Mouse (Mus musculus) CD4-positive, CD25-positive, alpha-beta regulatory T cell, adult 4 months (primary cell): ENCODE data around the gene Plekhj1. TPM values are rescaled to one million over a fixed set of nuclear protein-coding genes. Genes with fewer than 3 reads are reported as not detected.

Experiments
- ATAC-seq: one replicate; pipeline ENCODE4 v1.8.0; 2017
- polyA plus RNA-seq, 2 experiments: library from polyadenylated mRNA; unstranded; fragments of 100-300 nt; shearing (Covaris generic); gene quantifications; one replicate each; pipeline ENCODE4 v1.2.1; 2017

The Plekhj1 gene
- polyA plus RNA-seq, 2 experiments from 2014 or later, result 106 to 120 TPM

- no peak for ATAC-seq
These were observed 5.9 kb upstream of the Plekhj1 start for GRCm38 (mm10) chr10:80804340-80804739.

- no peak for ATAC-seq
These were observed 4.6 kb upstream of the Plekhj1 start for GRCm38 (mm10) chr10:80802996-80803395.

DNA sequence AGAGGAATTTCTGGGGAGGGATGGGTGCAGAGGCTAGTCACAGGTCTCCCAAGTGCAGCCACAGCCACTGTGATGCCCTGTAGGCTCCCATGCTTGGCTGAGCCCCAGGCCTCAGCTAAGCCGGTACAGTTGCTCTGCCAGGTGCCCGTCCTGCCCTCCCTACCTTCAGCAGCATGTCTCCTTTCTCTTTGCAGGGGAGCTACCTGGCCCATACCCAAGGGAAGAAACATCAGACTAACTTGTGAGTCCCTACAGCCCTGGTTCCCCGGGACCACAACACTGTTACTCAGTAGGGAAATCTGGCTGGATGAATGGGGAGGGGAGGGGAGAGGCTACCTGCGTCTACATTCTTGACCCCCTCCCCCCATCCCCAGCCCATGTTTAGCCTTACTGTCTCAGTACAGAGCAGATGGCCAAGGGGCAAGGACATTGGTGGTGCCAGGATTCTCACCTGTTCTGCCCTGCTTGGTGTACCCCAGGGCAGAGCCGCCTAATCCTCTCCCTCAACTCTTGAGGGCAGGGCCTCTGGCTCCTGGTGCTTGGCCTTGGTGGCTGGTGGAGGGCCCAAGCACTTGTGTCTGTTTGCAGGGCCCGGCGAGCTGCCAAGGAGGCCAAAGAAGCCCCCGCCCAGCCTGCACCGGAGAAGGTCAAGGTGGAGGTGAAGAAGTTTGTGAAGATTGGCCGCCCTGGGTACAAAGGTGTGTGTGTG, 3.9 kb upstream of the Plekhj1 start:
- no peak for ATAC-seq

- no peak for ATAC-seq
These were observed 692 bp upstream of the Plekhj1 start for GRCm38 (mm10) chr10:80799070-80799566.

- ATAC-seq, result no peak
These were observed 958 bp downstream of the Plekhj1 start for GRCm38 (mm10) chr10:80797186-80798149.

GRCm38 (mm10) chr10:80796307-80796848, 2.0 kb downstream of the Plekhj1 start:
- no peak for ATAC-seq

DNA sequence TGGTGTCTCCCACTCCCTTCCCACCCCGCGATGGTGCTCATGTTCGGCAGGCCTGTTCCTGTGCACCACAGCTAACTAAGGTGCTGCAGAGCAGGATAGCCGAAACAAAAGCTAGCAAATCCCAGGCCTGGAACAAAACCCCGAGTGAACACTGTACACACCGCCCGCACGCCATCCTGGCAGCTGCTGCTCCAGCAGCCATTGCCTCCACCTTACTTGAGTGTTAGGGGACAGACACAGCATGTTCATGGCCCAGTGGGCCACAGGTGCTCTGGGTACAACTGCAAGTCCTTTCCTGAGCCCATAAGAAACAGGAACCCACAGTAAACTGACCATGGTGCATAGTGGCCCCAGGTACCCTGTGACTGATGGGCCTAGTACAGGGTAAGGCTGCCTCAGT, 3.7 kb downstream of the Plekhj1 start:
- no peak for ATAC-seq

DNA sequence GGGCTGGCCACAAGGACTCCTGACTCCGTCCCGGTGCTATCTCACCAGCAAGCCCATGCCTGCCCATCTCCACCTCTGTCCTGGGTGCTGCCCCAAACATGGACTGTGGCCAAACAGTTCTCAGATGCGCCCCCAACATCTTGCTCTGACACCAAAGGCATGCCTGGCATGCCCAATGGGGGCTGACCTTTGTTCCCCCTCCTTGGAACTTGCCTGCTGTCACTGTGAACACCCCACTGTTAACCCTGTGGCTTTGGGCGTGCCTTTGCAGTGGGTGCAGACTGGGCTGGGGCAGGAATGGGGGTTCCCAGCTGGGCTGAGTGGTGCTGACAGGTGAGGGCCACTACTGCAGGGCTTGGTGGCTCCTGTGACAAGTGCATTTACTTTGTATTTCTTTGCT, 4.6 kb downstream of the Plekhj1 start:
- no peak for ATAC-seq

GRCm38 (mm10) chr10:80793033-80793784, 5.2 kb downstream of the Plekhj1 start:
- no peak for ATAC-seq

DNA sequence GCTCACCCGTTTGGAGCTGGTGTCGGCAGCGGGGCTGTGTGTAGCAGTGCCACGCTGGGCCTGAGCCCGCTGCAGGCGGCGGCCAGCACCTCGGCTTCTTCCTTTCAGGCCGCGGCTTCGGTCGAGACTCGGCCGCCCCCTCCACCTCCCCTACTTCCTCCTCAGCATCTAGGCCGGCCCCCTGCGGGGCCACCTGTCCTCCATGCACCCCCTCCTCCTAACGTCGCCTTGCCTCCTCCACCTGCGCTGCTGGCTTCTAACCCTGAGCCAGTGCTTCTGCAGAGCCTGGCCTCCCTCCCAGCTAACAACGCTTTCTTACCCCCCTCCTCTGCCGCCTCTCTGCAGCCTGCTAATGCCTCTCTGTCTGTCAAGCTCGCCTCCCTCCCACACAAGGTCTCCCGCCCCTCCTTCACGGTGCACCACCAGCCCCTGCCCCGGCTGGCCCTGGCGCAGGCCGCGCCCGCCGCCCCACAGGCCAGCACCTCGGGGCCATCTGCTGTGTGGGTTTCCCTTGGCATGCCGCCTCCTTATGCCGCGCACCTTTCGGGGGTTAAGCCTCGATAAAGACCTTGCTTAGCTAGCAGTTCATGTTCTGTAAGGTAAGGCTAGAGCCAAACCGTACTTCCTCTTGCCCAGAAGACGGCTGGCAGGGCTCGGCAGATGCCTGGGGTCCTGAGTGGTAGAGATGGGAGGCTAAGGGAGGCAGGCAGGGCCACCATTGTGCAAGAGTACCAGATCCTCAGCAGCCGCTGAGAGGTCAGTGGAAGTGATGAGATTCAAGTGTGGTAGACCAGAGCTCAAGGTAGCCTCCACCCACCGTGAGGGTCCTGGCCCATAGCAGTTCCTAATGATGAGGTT, 6.0 kb downstream of the Plekhj1 start:
- peak; percentile 38 for ATAC-seq

- ATAC-seq, result no peak
These were observed 6.8 kb downstream of the Plekhj1 start for GRCm38 (mm10) chr10:80791476-80792174.

DNA sequence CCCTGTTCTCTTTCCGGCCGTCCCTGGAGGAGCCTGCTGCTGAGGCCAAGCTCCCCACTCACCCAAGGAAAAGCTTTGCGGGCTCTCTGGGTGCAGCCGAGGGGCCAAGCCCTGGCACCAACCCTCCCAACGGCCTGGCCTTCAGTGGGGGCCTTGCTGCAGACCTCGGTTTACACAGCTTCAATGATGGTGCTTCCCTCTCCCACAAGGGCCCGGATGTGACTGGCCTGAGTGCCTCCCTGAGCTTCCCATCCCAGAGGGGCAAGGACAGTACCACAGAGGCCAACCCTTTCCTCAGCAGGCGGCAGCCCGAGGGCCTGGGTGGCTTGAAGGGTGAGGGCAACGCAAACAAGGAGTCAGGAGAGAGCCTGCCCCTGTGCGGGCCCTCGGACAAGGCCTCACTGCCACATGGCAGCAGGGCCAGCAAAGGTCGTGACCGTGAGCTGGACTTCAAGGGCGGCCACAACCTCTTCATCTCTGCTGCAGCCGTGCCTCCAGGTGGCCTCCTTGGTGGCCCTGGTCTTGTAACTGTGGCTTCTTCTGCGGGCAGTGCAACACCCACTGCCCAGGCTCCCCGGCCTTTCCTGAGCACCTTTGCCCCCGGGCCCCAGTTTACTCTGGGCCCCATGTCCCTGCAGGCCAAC, 7.5 kb downstream of the Plekhj1 start:
- ATAC-seq, result no peak

GRCm38 (mm10) chr10:80787517-80787916, 10.9 kb downstream of the Plekhj1 start:
- ATAC-seq, result no peak

GRCm38 (mm10) chr10:80785963-80786362, 12.5 kb downstream of the Plekhj1 start:
- ATAC-seq, result no peak

GRCm38 (mm10) chr10:80784871-80785270, 13.6 kb downstream of the Plekhj1 start:
- ATAC-seq, result no peak

DNA sequence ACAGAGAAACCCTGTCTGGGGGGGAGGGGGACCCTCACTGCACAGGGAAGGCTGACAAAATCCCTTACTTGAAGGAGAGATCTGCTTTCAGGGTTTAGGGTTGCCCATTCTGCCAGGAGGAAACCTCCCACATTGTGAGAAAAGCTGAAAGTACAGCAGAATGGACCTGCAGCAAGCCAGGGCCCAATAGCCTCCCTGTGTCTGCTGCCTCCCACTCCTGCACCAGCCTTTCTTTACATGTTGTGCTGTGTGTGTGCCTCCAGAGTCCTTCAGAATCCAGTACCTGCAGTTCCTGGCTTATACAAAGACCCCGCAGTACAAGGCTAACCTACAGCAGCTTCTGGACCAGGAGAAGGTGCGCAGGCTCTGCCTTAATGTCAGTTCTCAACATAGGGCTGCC, 14.1 kb downstream of the Plekhj1 start:
- ATAC-seq, result no peak

DNA sequence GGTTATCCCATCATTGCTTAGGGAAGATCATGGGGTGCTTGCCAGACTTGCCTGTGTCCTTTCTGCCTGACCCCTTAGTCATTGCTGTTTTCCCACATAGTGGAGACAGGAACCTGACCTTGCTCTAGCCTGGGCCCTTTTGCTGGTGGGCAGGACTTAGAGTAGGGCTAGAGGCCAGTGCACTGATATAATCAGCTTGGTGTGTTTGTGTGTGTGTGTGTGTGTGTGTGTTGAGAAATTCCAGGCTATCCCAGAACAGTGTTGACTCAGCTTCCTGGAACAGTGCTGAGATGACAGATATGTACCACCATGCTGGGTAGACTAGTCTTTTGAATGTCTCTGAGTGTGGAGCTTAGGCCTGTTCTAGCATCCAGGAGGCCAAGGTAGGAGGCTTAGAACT, 18.9 kb downstream of the Plekhj1 start:
- no peak for ATAC-seq

DNA sequence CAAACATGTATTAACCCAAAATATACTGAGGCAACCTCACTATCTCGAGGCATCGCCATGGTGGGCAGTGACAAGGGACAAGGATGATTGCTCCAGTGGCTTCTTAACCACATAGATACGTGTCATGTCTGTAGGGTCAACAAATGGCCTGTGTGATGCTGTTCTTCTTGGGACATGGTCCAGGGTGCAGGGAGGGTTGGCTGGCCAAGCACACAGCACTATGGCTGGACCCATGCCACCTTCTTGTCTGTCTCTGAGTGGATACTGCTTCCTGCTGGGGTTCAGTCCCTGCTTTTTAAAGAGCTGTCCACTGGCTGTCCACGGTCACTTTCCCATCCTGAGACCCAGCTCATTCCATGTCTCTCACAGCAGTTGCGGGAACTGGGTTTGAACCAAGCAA, 21.3 kb downstream of the Plekhj1 start:
- no peak for ATAC-seq

DNA sequence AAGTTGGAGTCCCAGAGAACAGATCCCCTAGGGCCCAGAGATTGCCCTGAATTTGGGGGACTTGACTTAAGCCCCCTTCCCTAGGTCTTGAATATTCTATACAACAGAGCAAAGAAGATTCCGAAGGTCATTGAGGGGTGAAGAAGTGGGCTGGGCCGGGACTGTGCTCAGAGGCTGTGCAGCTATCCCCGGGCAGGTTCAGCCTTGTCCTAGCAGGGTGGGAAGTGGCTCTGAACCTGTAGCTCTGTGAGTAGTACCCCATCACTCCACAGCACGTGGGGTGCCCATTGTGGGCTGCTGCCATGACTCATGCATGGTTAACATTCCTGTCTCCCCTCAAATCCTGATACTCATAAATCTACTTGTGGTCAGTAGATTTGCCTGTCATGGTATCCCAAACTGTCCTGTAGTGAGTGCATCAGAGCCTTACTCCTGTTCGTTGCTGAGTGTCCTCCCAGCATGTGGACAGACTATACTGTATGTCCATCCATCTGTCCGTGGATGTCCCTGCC, 22.0 kb downstream of the Plekhj1 start:
- no peak for ATAC-seq

GRCm38 (mm10) chr10:80775731-80776130, 22.7 kb downstream of the Plekhj1 start:
- no peak for ATAC-seq
